Mouse (Mus musculus): Measurements from ENCODE around the gene Vmn1r177.
"Not testable (repeated sequence)": the region's sequence is repeated elsewhere in the genome, so short reads cannot be mapped to it uniquely, and the experiment has no call there.

Vmn1r177 gene

DNA sequence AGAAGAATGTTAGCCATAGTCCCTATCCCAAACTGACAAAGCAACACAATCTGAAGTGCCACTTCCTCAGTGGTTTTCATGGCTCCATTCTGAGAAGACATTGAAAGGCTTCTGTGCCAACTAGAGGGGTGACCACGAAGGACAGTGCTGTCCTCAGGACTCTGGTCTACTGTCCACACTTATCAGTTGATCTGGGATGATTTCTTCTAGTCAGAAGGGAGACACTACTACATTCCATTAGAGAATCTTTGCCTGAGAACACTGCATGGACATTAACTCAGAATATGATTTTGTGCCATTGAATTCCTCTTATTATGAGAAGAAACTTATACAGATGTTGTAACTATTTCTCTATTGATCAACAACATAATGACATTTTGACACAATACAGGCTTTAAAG, at the start of gene Vmn1r177:
Vmn1r177 (minus strand) TSS at position 101 of the 400 bp plus-strand sequence.
- DNase-seq (ENCODE audit: low spot score): not testable (repeated sequence)

DNA sequence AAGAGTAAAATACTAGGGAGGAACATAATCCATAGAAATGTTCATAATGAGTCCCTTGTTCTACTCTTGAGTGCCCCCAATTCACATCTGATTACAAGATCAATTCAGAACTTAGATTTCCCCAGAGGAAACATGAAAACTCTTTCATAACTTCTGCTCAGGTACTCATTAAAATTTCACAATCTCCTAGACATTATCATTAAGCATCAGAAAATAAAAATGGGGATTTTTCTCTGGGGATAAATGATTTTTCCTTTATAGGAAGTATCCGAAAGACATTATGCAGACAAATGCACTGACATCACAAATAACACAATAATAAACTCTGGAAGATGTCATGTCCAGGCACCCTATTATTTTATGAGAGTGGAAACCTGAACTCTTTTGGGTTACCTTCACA, 25.5 kb upstream of the Vmn1r177 start, which contains the start of gene Vmn1r178:
Vmn1r178 (plus strand) TSS at position 301 of the 400 bp plus-strand sequence.
- no peak for DNase-seq (ENCODE audit: low spot score)

GRCm38 (mm10) chr7:23876918-23877317, 10.7 kb upstream of the Vmn1r177 start:
- DNase-seq (ENCODE audit: low spot score): not testable (repeated sequence)

DNA sequence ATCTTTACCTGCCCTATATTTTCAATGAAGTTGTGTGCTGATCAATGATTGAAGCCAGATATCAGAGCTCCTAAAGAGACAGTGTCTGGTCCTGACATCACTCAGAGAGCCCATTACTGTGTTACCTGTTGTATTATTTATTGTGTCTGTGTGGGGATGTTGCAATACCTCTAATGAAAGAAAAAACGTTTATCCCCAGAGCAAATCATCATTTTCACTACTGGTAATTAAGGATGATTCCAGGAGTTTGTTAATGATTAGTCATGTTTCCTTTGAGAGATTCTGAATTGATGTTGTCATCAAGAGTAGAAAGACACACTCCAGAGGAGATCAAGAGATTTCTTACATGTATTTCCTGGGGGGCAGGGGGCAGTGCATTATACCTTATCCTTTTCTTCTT, 29.0 kb downstream of the Vmn1r177 start, which contains the start of gene Vmn1r176:
Vmn1r176 (minus strand) TSS at position 101 of the 400 bp plus-strand sequence.
- DNase-seq (ENCODE audit: low spot score): not testable (repeated sequence)
